Mouse (Mus musculus) spleen, adult 2 months (tissue): ENCODE measurements around the gene Gpr62. TPM values are rescaled to one million over a fixed set of nuclear protein-coding genes. Genes with fewer than 3 reads are reported as not detected.

Experiments used
- DNase-seq, 2 experiments: peaks; one replicate each; pipeline versions ENCODE4 v3.0.0 to v3.0.0-alpha.2; 2012 to 2021; ENCODE audit warnings: low spot score in 2 of 2, low read depth in 1 of 2
- H3K27ac ChIP-seq: fragments of 200-500 bp; 2 replicates; pipeline ENCODE4 v1.5.1; 2012; ENCODE audit warnings: low read length, inconsistent platforms; ENCODE audit not compliant: insufficient read depth
- H3K27me3 ChIP-seq: fragments of 200-500 bp; 2 replicates; pipeline ENCODE4 v1.6.1; 2012; ENCODE audit warnings: mild to moderate bottlenecking, moderate library complexity, low read length, inconsistent platforms; ENCODE audit not compliant: control insufficient read depth, insufficient read depth
- H3K36me3 ChIP-seq: fragments of 200-500 bp; 2 replicates; pipeline ENCODE4 v1.6.1; 2012; ENCODE audit warnings: mild to moderate bottlenecking, low read length, inconsistent platforms; ENCODE audit not compliant: control insufficient read depth, insufficient read depth
- H3K4me1 ChIP-seq: fragments of 200-500 bp; 2 replicates; pipeline ENCODE4 v1.6.1; 2011; ENCODE audit warnings: inconsistent platforms; ENCODE audit not compliant: control insufficient read depth, insufficient read depth, insufficient read length
- H3K4me3 ChIP-seq: fragments of 200-500 bp; 2 replicates; pipeline ENCODE4 v1.5.1; 2011; ENCODE audit warnings: mild to moderate bottlenecking, inconsistent platforms; ENCODE audit not compliant: insufficient read depth, insufficient read length; ENCODE audit errors: extremely low read depth
- CTCF ChIP-seq: fragments of 200-500 bp; IDR thresholded peaks from 2 replicates; pipeline ENCODE4 v1.5.1; 2011; ENCODE audit warnings: mild to moderate bottlenecking, inconsistent platforms; ENCODE audit not compliant: insufficient read depth, insufficient read length, insufficient replicate concordance; ENCODE audit errors: extremely low read depth
- POLR2A ChIP-seq: fragments of 200-500 bp; IDR thresholded peaks from 2 replicates; pipeline ENCODE4 v1.6.1; 2011; ENCODE audit warnings: low read depth, low read length, inconsistent platforms
- WGBS: fragments of 180-500 bp; shearing (Covaris S2); methylation state at CpG from one replicate; pipeline ENCODE4 v1.1.7; 2018; 5-methylcytosine and 5-hydroxymethylcytosine counted together
- polyA plus RNA-seq: library from polyadenylated mRNA; depleted of rRNA; stranded (reverse); fragments of >200 nt; gene quantifications from 2 replicates; pipeline ENCODE4 v1.2.3, GENCODE M21; 2012

Gpr62 gene
- polyA plus RNA-seq, 1 experiment = 0.28 TPM

DNA sequence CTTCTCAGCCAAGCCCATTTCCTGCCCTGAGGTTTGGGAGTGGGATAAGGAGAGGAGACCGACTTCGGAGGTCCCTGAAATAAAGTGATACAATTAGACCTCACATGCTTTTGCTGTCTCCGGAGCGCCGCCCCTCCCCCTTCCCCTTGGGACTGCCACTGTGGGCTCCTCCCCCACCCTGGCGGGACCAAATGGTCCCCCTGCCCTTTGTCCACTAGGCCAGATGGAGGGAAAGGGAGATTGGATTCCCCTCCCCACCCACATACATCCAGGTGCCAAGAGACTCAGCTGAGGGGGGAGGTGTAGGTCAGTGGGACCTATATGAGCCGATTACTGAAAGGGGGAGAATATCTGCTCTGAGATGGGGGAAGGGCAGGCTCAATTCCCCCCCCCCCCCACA is 12.9 kb downstream of the Gpr62 start:
- Histone ChIP-seq H3K27me3 (no peaks in the 10 kb centered on the region), H3K36me3 (no peaks in the 10 kb centered on the region), H3K4me3 (no peak overlapping the region), H3K27ac (no peak overlapping the region), H3K4me1 (peaks cover 9% of the 10 kb centered on the region)
- TF ChIP-seq POLR2A = no peak
- no peak for TF ChIP-seq CTCF
- WGBS = 68% methylated on average over 7 of the region's 7 CpGs
- DNase-seq = no peak

DNA sequence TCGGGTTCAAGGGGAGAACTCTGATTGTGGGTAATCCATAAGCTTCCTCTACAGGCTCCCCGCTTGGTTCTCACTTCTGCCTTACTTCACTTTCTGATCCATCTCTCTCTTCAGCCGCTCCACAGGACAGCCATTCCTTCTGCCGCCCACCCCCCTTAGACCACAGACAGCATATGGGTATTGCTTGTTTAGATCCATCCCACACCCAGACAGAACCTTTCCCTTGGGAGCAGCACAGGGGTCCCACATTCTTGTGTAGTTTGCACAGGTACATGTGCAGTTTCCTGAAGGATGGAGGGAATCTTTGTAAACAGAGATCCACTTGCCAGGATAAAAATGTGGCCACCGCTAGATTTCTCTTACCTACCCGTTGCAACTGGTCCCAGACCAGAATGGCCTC is 13.4 kb downstream of the Gpr62 start:
- WGBS = 70% methylated on average over 6 of the region's 6 CpGs
- no peaks in the 10 kb centered on the region for H3K27me3 ChIP-seq

DNA sequence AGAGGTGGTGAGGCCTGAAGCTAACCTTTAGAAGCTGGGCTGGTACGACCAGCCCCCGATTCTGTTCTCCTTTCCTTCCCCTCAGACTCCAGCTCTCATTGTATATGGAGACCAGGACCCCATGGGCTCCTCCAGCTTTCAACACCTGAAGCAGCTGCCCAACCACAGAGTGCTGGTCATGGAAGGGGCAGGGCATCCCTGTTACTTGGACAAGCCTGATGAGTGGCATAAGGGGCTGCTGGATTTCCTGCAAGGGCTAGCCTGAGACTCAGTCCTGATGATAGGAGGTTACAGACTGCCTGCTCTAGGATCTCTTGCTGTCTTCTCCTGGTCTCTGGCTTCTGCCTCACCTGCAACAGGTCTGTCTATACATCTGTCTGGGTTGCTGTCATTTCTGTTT is 13.8 kb downstream of the Gpr62 start:
- Histone ChIP-seq H3K27me3 (no peaks in the 10 kb centered on the region), H3K4me3 (no peak overlapping the region), H3K27ac (no peak overlapping the region), H3K36me3 (no peaks in the 10 kb centered on the region), H3K4me1 (peaks cover 12% of the 10 kb centered on the region)
- DNase-seq = no peak
- 39% methylated on average over 2 of the region's 2 CpGs for WGBS
- TF ChIP-seq CTCF = no peak

More for the DNA sequence above, 13.4 kb downstream of the Gpr62 start:
- no peak for TF ChIP-seq CTCF
- TF ChIP-seq POLR2A = no peak
- Histone ChIP-seq H3K4me3 (no peak overlapping the region), H3K36me3 (no peaks in the 10 kb centered on the region), H3K4me1 (peaks cover 12% of the 10 kb centered on the region), H3K27ac (no peak overlapping the region)
- DNase-seq = no peak

DNA sequence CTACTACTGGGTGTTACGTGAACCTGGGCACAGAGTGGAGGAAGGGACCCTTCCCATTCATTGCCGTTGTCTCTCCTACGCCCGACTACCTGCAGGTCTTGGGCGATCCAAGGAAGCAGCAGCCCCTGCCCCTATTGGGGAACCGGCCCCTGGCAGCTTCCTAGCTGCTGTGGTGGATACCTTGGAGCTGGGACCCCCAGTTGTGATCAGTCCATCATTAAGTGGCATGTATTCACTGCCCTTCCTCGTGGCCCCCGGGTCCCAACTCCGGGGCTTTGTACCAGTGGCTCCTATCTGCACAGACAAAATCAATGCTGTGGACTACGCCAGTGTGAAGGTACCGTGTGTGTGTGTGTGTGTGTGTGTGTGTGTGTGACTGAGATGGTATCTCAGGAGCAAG is 14.4 kb downstream of the Gpr62 start:
- no peak overlapping the region for H3K27ac ChIP-seq

DNA sequence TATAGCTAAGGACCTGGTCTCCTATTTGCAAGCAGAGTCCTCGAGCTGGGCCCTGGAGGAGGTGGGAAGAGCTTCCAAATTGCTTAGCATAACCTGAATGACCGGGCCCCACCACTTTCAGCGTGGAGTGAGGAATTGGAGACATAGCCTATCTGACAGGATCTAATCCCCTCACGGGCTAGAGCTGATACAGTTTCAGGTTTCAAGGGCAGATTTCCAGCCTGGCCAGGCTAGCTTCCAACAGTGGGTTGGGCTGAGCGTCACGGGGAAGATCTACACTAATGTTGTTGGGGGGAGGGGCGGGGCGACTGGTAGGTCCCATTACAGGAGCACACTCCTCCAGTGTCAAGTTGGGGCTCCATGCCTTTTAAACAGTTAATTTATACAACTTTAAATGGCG is 15.1 kb downstream of the Gpr62 start:
- no peaks in the 10 kb centered on the region for H3K27me3 ChIP-seq
- no peaks in the 10 kb centered on the region for H3K36me3 ChIP-seq
- no peak overlapping the region for H3K4me3 ChIP-seq
- DNase-seq = no peak
- TF ChIP-seq POLR2A = no peak
- TF ChIP-seq CTCF = no peak
- H3K27ac ChIP-seq = no peak overlapping the region
- WGBS = 85% methylated on average over 9 of the region's 9 CpGs
- peaks cover 12% of the 10 kb centered on the region for H3K4me1 ChIP-seq

More for the DNA sequence above, 14.4 kb downstream of the Gpr62 start:
- no peaks in the 10 kb centered on the region for H3K27me3 ChIP-seq
- peaks cover 12% of the 10 kb centered on the region for H3K4me1 ChIP-seq
- 93% methylated on average over 11 of the region's 11 CpGs for WGBS
- no peak overlapping the region for H3K4me3 ChIP-seq
- DNase-seq = no peak
- TF ChIP-seq CTCF (no peak), POLR2A (no peak)
- no peaks in the 10 kb centered on the region for H3K36me3 ChIP-seq

DNA sequence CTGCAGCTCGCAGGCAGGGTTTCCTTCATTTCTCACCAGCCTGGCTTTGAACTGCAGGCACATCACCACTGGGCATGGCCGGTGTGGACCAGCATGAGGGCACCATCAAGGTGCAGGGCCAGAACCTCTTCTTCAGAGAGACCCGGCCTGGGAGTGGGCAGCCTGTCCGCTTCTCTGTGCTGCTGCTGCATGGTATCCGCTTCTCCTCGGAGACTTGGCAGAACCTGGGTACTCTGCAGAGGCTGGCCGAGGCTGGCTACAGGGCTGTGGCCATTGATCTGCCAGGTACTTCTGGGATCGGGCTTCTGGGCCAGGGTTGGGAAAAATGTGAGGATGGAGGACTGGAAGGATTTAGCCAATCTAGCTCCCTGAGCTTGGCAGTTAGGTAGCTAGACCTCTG is 15.8 kb downstream of the Gpr62 start:
- TF ChIP-seq CTCF = no peak
- TF ChIP-seq POLR2A = no peak
- Histone ChIP-seq H3K4me3 (no peak overlapping the region), H3K36me3 (no peaks in the 10 kb centered on the region), H3K4me1 (peaks cover 12% of the 10 kb centered on the region), H3K27me3 (no peaks in the 10 kb centered on the region), H3K27ac (no peak overlapping the region)
- no peak for DNase-seq
- 93% methylated on average over 8 of the region's 8 CpGs for WGBS

DNA sequence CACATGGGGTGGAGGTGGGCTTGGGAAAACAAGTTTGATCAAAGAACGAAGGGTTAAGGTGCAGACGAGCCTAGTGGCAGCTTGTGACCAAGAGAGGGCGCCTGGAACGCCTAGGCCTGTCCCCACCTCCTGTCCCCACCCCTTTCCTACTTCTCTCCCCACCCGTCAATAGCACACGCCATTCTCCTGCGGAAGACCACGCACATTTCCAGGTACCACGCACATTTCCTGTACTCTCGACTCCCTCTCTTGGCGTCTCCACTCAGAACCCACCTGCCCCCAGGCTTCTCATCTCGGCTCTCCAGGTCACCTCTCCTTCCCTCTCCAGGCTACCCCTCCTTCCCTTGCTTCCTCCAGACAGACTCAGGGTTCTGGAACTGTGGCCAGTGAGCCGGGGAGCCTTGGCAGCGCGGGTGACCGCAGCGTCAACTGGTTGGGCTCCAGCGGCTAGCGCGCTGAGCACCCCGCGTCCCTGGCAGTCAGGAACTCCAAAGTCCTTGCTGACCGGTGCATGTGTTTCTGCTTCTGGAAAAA is 17.2 kb downstream of the Gpr62 start:
- Histone ChIP-seq H3K4me1 (peaks cover 8% of the 10 kb centered on the region; the same call in 1 of the 2 replicates), H3K4me3 (peak overlapping the region; percentile 68), H3K27me3 (no peaks in the 10 kb centered on the region), H3K27ac (peak overlapping the region; percentile 30; the same call in 1 of the 2 replicates), H3K36me3 (no peaks in the 10 kb centered on the region)
- peak; percentile 36 to 68 for DNase-seq
- WGBS = 2% methylated on average over 23 of the region's 23 CpGs
- TF ChIP-seq CTCF = peak; percentile 69
- no peak for TF ChIP-seq POLR2A
